Mouse (Mus musculus) layer of hippocampus, adult 9-11 months (tissue): ENCODE data around the gene Gm42417.

Source experiments
- DNase-seq: peaks from one replicate; pipeline ENCODE4 v3.0.0; 2022

The Gm42417 gene

GRCm38 (mm10) chr1:36563197-36563596 lies 24.0 kb upstream of the Gm42417 start:
- no peak for DNase-seq

- DNase-seq, result no peak
These were observed 23.2 kb upstream of the Gm42417 start for GRCm38 (mm10) chr1:36562388-36562787.

GRCm38 (mm10) chr1:36560903-36561302 lies 21.7 kb upstream of the Gm42417 start:
- no peak for DNase-seq

- no peak for DNase-seq
These were observed 20.7 kb upstream of the Gm42417 start for GRCm38 (mm10) chr1:36559888-36560287.

GRCm38 (mm10) chr1:36559256-36559655 lies 20.0 kb upstream of the Gm42417 start:
- DNase-seq, result no peak

- DNase-seq, result peak; percentile 74
These were observed 19.1 kb upstream of the Gm42417 start, which contains the start of gene Sema4c for GRCm38 (mm10) chr1:36558031-36558993. Gene Sema4c, minus strand, starts transcription at chr1:36558349.

GRCm38 (mm10) chr1:36557457-36558011 lies 18.3 kb upstream of the Gm42417 start:
- no peak for DNase-seq

- DNase-seq, result peak; percentile 90
These were observed 17.6 kb upstream of the Gm42417 start for GRCm38 (mm10) chr1:36556553-36557456.

GRCm38 (mm10) chr1:36555798-36556395 lies 16.7 kb upstream of the Gm42417 start:
- DNase-seq, result peak; percentile 49

GRCm38 (mm10) chr1:36554633-36555399 lies 15.6 kb upstream of the Gm42417 start:
- DNase-seq, result no peak

- DNase-seq, result no peak
These were observed 13.3 kb upstream of the Gm42417 start for GRCm38 (mm10) chr1:36552506-36552905.

- no peak for DNase-seq
These were observed 12.7 kb upstream of the Gm42417 start for GRCm38 (mm10) chr1:36551904-36552303.

- no peak for DNase-seq
These were observed 11.0 kb upstream of the Gm42417 start for GRCm38 (mm10) chr1:36550075-36550863.

- DNase-seq, result no peak
These were observed 10.3 kb upstream of the Gm42417 start for GRCm38 (mm10) chr1:36549491-36549890.

- DNase-seq, result no peak
These were observed 9.5 kb upstream of the Gm42417 start for GRCm38 (mm10) chr1:36548771-36549170.

- DNase-seq, result no peak
These were observed 8.9 kb upstream of the Gm42417 start for GRCm38 (mm10) chr1:36547981-36548598.

GRCm38 (mm10) chr1:36546888-36547471 lies 7.8 kb upstream of the Gm42417 start, which contains the start of gene Ankrd39:
Gene Ankrd39, minus strand, starts transcription at chr1:36547445.
- DNase-seq, result peak; percentile 99

- DNase-seq, result no peak
These were observed 6.8 kb upstream of the Gm42417 start for GRCm38 (mm10) chr1:36545845-36546600.

GRCm38 (mm10) chr1:36545382-36545781 lies 6.2 kb upstream of the Gm42417 start:
- no peak for DNase-seq
